Mouse (Mus musculus): ENCODE measurements around the gene Fryl. TPM values are rescaled to one million over a fixed set of nuclear protein-coding genes. Genes with fewer than 3 reads are reported as not detected.

Fryl gene
- polyA plus RNA-seq, 1 experiment from 2014 or later = 20.8 TPM

GRCm38 (mm10) chr5:73265460-73265859 is 9.0 kb upstream of the Fryl start:
- H3K4me2 ChIP-seq (replicated peaks; ENCODE audit: low read depth) = no peak overlapping the region
- no peaks in the 10 kb centered on the region for H3K4me1 ChIP-seq (replicated peaks; ENCODE audit: control insufficient read depth, insufficient read depth)
- 19% methylated on average over 5 of the region's 5 CpGs for WGBS
- DNase-seq (ENCODE audit: low spot score) (peak; percentile 71), ATAC-seq (ENCODE audit: low FRiP score, low TSS enrichment) (peak; percentile 72; the same call in 1 of the 2 replicates)
- TF ChIP-seq EP300 (optimal IDR thresholded peaks at IDR 0.05) (no peak), CTCF (IDR thresholded peaks at IDR 0.05; ENCODE audit: low read depth) (no peak)
- no peak overlapping the region for H3K27ac ChIP-seq (replicated peaks)
- H3K4me3 ChIP-seq (ENCODE audit: low read depth, low read length) = no peak overlapping the region
- no peak overlapping the region for H3K9ac ChIP-seq (ENCODE audit: low read length)
- no peaks in the 10 kb centered on the region for H3K9me3 ChIP-seq (ENCODE audit: control insufficient read depth, low read length)
- H3K27me3 ChIP-seq (ENCODE audit: control insufficient read depth, insufficient read depth, low read length) = no peaks in the 10 kb centered on the region
- no peaks in the 10 kb centered on the region for H3K36me3 ChIP-seq (ENCODE audit: control insufficient read depth, insufficient read depth, low read length)

- DNase-seq (ENCODE audit: low spot score) (no peak), ATAC-seq (ENCODE audit: low FRiP score, low TSS enrichment) (no peak)
- WGBS = 70% methylated on average over 3 of the region's 5 CpGs
- Histone ChIP-seq H3K4me2 (replicated peaks; ENCODE audit: low read depth) (no peak overlapping the region), H3K27me3 (ENCODE audit: control insufficient read depth, insufficient read depth, low read length) (no peaks in the 10 kb centered on the region), H3K36me3 (ENCODE audit: control insufficient read depth, insufficient read depth, low read length) (no peaks in the 10 kb centered on the region), H3K4me1 (replicated peaks; ENCODE audit: control insufficient read depth, insufficient read depth) (no peaks in the 10 kb centered on the region), H3K27ac (replicated peaks) (no peak overlapping the region), H3K9ac (ENCODE audit: low read length) (no peak overlapping the region), H3K9me3 (ENCODE audit: control insufficient read depth, low read length) (no peaks in the 10 kb centered on the region), H3K4me3 (ENCODE audit: low read depth, low read length) (no peak overlapping the region)
- TF ChIP-seq EP300 (optimal IDR thresholded peaks at IDR 0.05) (no peak), CTCF (IDR thresholded peaks at IDR 0.05; ENCODE audit: low read depth) (no peak)
Observed at GRCm38 (mm10) chr5:73264122-73264521, 7.7 kb upstream of the Fryl start.

GRCm38 (mm10) chr5:73257723-73258122 is 1.3 kb upstream of the Fryl start:
- ATAC-seq (ENCODE audit: low FRiP score, low TSS enrichment) (no peak), DNase-seq (ENCODE audit: low spot score) (no peak)
- no peak overlapping the region for H3K4me3 ChIP-seq (ENCODE audit: low read depth, low read length)
- no peak overlapping the region for H3K9ac ChIP-seq (ENCODE audit: low read length)
- TF ChIP-seq CTCF (IDR thresholded peaks at IDR 0.05; ENCODE audit: low read depth) (no peak), EP300 (optimal IDR thresholded peaks at IDR 0.05) (no peak)
- H3K4me1 ChIP-seq (replicated peaks; ENCODE audit: control insufficient read depth, insufficient read depth) = 0 out of 2 replicates have a peak, but pooled peaks cover 2% of the 10 kb centered on the region
- WGBS = 47% methylated on average over 8 of the region's 8 CpGs
- H3K27ac ChIP-seq (replicated peaks) = no peak overlapping the region
- no peaks in the 10 kb centered on the region for H3K9me3 ChIP-seq (ENCODE audit: control insufficient read depth, low read length)
- peak overlapping the region; percentile 67; the same call in 1 of the 2 replicates for H3K4me2 ChIP-seq (replicated peaks; ENCODE audit: low read depth)
- no peaks in the 10 kb centered on the region for H3K36me3 ChIP-seq (ENCODE audit: control insufficient read depth, insufficient read depth, low read length)
- H3K27me3 ChIP-seq (ENCODE audit: control insufficient read depth, insufficient read depth, low read length) = no peaks in the 10 kb centered on the region

GRCm38 (mm10) chr5:73257096-73257495 is 677 bp upstream of the Fryl start:
- H3K27ac ChIP-seq (replicated peaks) = peak overlapping the region; percentile 24; the same call in 1 of the 2 replicates
- no peak overlapping the region for H3K9ac ChIP-seq (ENCODE audit: low read length)
- peak overlapping the region; percentile 94 for H3K4me3 ChIP-seq (ENCODE audit: low read depth, low read length)
- H3K4me2 ChIP-seq (replicated peaks; ENCODE audit: low read depth) = peak overlapping the region; percentile 67
- H3K9me3 ChIP-seq (ENCODE audit: control insufficient read depth, low read length) = no peaks in the 10 kb centered on the region
- H3K27me3 ChIP-seq (ENCODE audit: control insufficient read depth, insufficient read depth, low read length) = no peaks in the 10 kb centered on the region
- 0 out of 2 replicates have a peak, but pooled peaks cover 2% of the 10 kb centered on the region for H3K4me1 ChIP-seq (replicated peaks; ENCODE audit: control insufficient read depth, insufficient read depth)
- TF ChIP-seq EP300 (optimal IDR thresholded peaks at IDR 0.05) = no peak
- TF ChIP-seq CTCF (IDR thresholded peaks at IDR 0.05; ENCODE audit: low read depth) = no peak; the same call in 1 of the 2 replicates
- H3K36me3 ChIP-seq (ENCODE audit: control insufficient read depth, insufficient read depth, low read length) = no peaks in the 10 kb centered on the region
- ATAC-seq (ENCODE audit: low FRiP score, low TSS enrichment) = no peak
- WGBS = 2% methylated on average over 11 of the region's 11 CpGs
- DNase-seq (ENCODE audit: low spot score) = no peak

GRCm38 (mm10) chr5:73255321-73256251 is 833 bp downstream of the Fryl start:
- H3K27ac ChIP-seq (replicated peaks) = peak overlapping the region; percentile 98
- DNase-seq (ENCODE audit: low spot score) (peak; percentile 64), ATAC-seq (ENCODE audit: low FRiP score, low TSS enrichment) (peak; percentile 33)
- under 1% methylated on average over 63 of the region's 129 CpGs for WGBS
- no peaks in the 10 kb centered on the region for H3K9me3 ChIP-seq (ENCODE audit: control insufficient read depth, low read length)
- H3K9ac ChIP-seq (ENCODE audit: low read length) = peak overlapping the region; percentile 91
- no peaks in the 10 kb centered on the region for H3K36me3 ChIP-seq (ENCODE audit: control insufficient read depth, insufficient read depth, low read length)
- peak overlapping the region; percentile 72 for H3K4me2 ChIP-seq (replicated peaks; ENCODE audit: low read depth)
- no peak for TF ChIP-seq CTCF (IDR thresholded peaks at IDR 0.05; ENCODE audit: low read depth)
- TF ChIP-seq EP300 (optimal IDR thresholded peaks at IDR 0.05) = no peak
- H3K27me3 ChIP-seq (ENCODE audit: control insufficient read depth, insufficient read depth, low read length) = no peaks in the 10 kb centered on the region
- H3K4me3 ChIP-seq (ENCODE audit: low read depth, low read length) = peak overlapping the region; percentile 94
- 0 out of 2 replicates have a peak, but pooled peaks cover 2% of the 10 kb centered on the region for H3K4me1 ChIP-seq (replicated peaks; ENCODE audit: control insufficient read depth, insufficient read depth)

GRCm38 (mm10) chr5:73254660-73255059 is 1.8 kb downstream of the Fryl start:
- no peak for DNase-seq (ENCODE audit: low spot score)
- Histone ChIP-seq H3K27ac (replicated peaks) (peak overlapping the region; percentile 98), H3K27me3 (ENCODE audit: control insufficient read depth, insufficient read depth, low read length) (no peaks in the 10 kb centered on the region), H3K4me2 (replicated peaks; ENCODE audit: low read depth) (peak overlapping the region; percentile 72), H3K9ac (ENCODE audit: low read length) (peak overlapping the region; percentile 91; the same call in 1 of the 2 replicates), H3K4me3 (ENCODE audit: low read depth, low read length) (peak overlapping the region; percentile 94), H3K36me3 (ENCODE audit: control insufficient read depth, insufficient read depth, low read length) (no peaks in the 10 kb centered on the region), H3K4me1 (replicated peaks; ENCODE audit: control insufficient read depth, insufficient read depth) (0 out of 2 replicates have a peak, but pooled peaks cover 2% of the 10 kb centered on the region), H3K9me3 (ENCODE audit: control insufficient read depth, low read length) (no peaks in the 10 kb centered on the region)
- WGBS = 7% methylated on average over 5 of the region's 5 CpGs
- ATAC-seq (ENCODE audit: low FRiP score, low TSS enrichment) = no peak
- TF ChIP-seq CTCF (IDR thresholded peaks at IDR 0.05; ENCODE audit: low read depth) (no peak), EP300 (optimal IDR thresholded peaks at IDR 0.05) (no peak)
